Mouse (Mus musculus) lung, embryonic 15.5 days (tissue): ENCODE results near the gene Gpr35. TPM values are rescaled to one million over a fixed set of nuclear protein-coding genes. Genes with fewer than 3 reads are reported as not detected.
"Not testable (repeated sequence)": the region's sequence is repeated elsewhere in the genome, so short reads cannot be mapped to it uniquely, and the experiment has no call there.

Experiments used
- ATAC-seq: fragments of 200-750 bp; cut with Nextera tagmentation; 2 replicates; pipeline ENCODE4 v1.8.0; 2017; ENCODE audit warnings: moderate number of reproducible peaks, borderline replicate concordance; ENCODE audit not compliant: low FRiP score, low TSS enrichment; ENCODE audit errors: extremely low read depth
- H3K27ac ChIP-seq: fragments of 300-500 bp; sonication (generic); 2 replicates; pipeline ENCODE4 v1.5.1; 2015; ENCODE audit warnings: moderate library complexity, mild to moderate bottlenecking, inconsistent platforms
- H3K27me3 ChIP-seq: fragments of 300-500 bp; sonication (generic); 2 replicates; pipeline ENCODE4 v1.6.1; 2015; ENCODE audit warnings: inconsistent platforms
- H3K36me3 ChIP-seq: fragments of 300-500 bp; sonication (generic); 2 replicates; pipeline ENCODE4 v1.6.1; 2015; ENCODE audit warnings: inconsistent platforms
- H3K4me1 ChIP-seq: fragments of 300-500 bp; sonication (generic); 2 replicates; pipeline ENCODE4 v1.6.1; 2015; ENCODE audit warnings: inconsistent platforms
- H3K4me2 ChIP-seq: fragments of 300-500 bp; sonication (generic); 2 replicates; pipeline ENCODE4 v1.6.1; 2015; ENCODE audit warnings: inconsistent platforms, mild to moderate bottlenecking, moderate library complexity
- H3K4me3 ChIP-seq: fragments of 300-500 bp; sonication (generic); 2 replicates; pipeline ENCODE4 v1.5.1; 2015; ENCODE audit warnings: mild to moderate bottlenecking, inconsistent platforms
- H3K9ac ChIP-seq: fragments of 300-500 bp; sonication (generic); 2 replicates; pipeline ENCODE4 v1.6.1; 2015; ENCODE audit warnings: inconsistent platforms
- H3K9me3 ChIP-seq: fragments of 300-500 bp; sonication (generic); 2 replicates; pipeline ENCODE4 v1.6.1; 2016; ENCODE audit warnings: inconsistent platforms
- WGBS: fragments of 180-500 bp; shearing (Covaris S2); methylation state at CpG from one replicate; pipeline ENCODE4 v1.1.7; 2015; 5-methylcytosine and 5-hydroxymethylcytosine counted together
- polyA plus RNA-seq: library from polyadenylated mRNA; unstranded; fragments of >200 nt; fragmentation: Nextera tagmentation; extraction: Ambion mirVana; gene quantifications from 2 replicates; pipeline ENCODE4 v1.2.1, GENCODE M21; 2015

The Gpr35 gene
- polyA plus RNA-seq, 1 experiment from 2014 or later, result 0.62 TPM

DNA sequence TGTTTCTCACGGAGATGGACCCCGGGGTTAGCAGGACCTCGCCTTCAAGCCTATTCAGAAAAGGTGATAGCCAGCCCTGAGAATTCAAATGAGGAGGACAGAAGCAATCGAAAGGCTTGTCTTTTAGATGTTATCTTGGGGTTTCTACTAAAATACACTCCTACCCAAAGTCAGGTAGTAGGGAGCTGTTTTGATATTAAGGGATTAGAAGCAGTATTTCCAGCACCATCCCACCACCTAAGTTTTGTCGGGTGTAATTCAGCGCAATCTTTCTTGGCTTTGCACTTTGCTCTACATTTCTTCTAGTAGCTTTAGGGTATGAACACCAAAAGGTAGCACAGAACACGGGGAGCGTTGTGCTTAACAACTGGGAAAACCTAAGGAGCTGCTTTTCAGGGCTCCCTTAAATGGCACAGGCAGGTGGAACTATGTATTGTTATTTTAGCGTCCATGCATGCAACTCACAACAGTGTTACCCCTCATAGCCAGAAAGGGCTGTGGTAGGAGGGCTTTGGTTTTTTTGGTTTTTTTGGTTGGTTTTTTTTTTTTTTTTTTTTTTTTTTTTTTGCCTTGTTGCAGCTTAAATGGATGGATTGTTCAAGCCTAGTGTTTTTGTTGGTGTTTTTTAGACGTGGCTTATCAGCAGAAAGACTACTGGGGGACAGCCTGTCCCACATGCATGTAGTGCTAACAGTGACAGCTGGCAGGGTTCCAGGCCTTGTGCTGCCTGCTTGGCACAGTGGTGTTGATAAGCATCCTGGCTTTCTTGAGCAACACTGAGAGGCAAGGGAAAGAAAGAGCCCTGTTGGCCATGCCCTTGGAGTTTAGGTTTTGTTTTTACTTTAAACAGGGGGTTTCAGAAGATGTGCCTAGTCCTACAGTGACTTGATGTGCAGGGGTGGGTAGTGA is 15.4 kb upstream of the Gpr35 start:
- Histone ChIP-seq H3K4me1 (peaks cover 22% of the 10 kb centered on the region), H3K36me3 (peaks cover 20% of the 10 kb centered on the region), H3K9ac (peak overlapping the region; percentile 71), H3K9me3 (no peaks in the 10 kb centered on the region), H3K27ac (peak overlapping the region; percentile 97), H3K4me3 (peak overlapping the region; percentile 78), H3K4me2 (peak overlapping the region; percentile 87), H3K27me3 (no peaks in the 10 kb centered on the region)
- no peak for ATAC-seq
- WGBS, result 13% methylated on average over 10 of the region's 10 CpGs

DNA sequence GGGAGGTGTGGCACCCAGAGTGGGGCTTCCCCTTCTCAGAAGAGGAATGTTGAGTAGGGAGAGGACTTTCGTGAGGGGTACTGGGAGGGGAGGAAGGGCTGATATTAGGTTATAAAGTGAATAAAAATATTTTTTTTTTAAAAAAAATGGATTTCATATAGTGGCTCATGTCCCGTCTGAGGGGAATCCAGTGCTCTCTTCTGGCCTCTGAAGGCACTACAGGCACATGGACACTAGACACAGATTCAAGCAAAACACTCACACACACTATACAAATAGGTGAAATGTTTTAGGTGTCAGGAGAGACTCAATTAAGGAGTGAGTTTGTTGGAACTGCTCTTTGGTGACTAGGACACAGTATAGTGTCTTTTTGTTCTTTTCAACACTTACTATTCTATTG is 14.7 kb upstream of the Gpr35 start:
- no peak for ATAC-seq
- Histone ChIP-seq H3K4me2 (peak overlapping the region; percentile 87), H3K27me3 (no peaks in the 10 kb centered on the region), H3K4me3 (peak overlapping the region; percentile 78; the same call in 1 of the 2 replicates), H3K4me1 (peaks cover 22% of the 10 kb centered on the region), H3K9ac (no peak overlapping the region), H3K27ac (no peak overlapping the region), H3K9me3 (no peaks in the 10 kb centered on the region), H3K36me3 (peaks cover 24% of the 10 kb centered on the region)
- 32% methylated on average over 2 of the region's 2 CpGs for WGBS

DNA sequence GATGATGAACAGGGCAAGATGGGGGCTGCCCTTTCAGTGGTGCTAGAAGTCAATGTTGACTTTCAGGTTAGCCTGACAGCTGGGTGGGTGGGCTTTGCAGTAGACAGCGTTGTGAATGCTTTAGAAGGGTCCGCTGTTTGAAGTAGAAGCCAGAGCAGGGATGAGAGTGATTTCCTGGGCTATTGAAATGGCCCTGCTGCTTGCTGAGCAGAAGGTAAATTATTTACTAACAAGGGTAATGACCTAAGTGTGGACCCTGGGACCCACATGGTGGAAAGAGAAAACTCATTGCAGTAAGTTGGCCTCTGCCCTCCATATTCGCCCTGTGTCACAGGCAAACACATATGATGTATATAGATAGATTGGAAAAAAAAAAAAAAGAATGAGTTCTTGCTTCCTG is 14.2 kb upstream of the Gpr35 start:
- Histone ChIP-seq H3K36me3 (peaks cover 26% of the 10 kb centered on the region), H3K4me1 (peaks cover 22% of the 10 kb centered on the region), H3K9ac (no peak overlapping the region), H3K27me3 (no peaks in the 10 kb centered on the region), H3K4me3 (no peak overlapping the region), H3K27ac (no peak overlapping the region), H3K4me2 (no peak overlapping the region), H3K9me3 (no peaks in the 10 kb centered on the region)
- WGBS, result 60% methylated on average over 3 of the region's 3 CpGs
- ATAC-seq, result no peak

DNA sequence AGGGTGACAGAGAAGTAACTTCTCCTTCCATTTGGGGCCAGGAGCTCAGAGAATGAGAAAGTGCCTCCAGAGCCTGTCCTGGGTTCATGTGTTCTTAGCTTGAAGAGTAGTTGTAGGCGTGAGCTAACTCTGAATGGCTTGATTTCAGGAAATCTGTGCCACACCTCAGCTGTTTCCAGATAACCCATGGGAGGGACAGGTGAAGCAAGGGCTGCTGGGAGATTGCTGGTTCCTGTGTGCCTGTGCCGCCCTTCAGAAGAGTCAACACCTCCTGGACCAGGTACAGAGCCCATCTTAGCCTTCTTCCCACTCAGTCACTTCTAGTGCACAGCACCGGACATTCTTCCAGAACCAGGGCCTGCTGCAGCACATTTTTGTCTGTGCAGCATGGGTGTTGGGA is 12.9 kb upstream of the Gpr35 start:
- Histone ChIP-seq H3K4me1 (peaks cover 22% of the 10 kb centered on the region), H3K27me3 (no peaks in the 10 kb centered on the region), H3K4me2 (no peak overlapping the region), H3K4me3 (no peak overlapping the region), H3K9ac (no peak overlapping the region), H3K27ac (no peak overlapping the region), H3K9me3 (no peaks in the 10 kb centered on the region), H3K36me3 (peaks cover 39% of the 10 kb centered on the region)
- 89% methylated on average over 3 of the region's 3 CpGs for WGBS
- no peak for ATAC-seq

DNA sequence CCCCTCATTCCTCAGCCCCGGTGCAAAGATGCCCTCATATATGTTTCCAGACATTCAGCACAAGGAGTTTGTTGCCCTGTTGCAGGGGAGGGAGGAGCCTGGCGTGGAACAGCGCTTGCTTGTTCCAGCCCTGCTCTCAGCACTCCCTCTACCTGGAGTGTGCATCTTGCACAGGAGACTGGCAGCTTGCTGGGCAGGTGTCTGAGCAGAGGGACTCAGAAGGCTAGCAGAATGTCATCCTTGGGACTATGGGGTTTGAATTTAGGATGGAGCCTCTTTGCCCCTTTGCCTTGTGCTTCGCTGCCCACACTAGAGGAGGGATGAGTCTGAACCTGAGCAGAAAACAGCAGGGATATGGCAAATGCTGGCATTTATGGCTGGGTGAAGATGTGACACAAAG is 10.9 kb upstream of the Gpr35 start:
- no peak overlapping the region for H3K9ac ChIP-seq
- H3K9me3 ChIP-seq, result no peaks in the 10 kb centered on the region
- H3K4me3 ChIP-seq, result no peak overlapping the region
- no peak overlapping the region for H3K27ac ChIP-seq
- peaks cover 16% of the 10 kb centered on the region for H3K4me1 ChIP-seq
- H3K27me3 ChIP-seq, result no peaks in the 10 kb centered on the region
- 92% methylated on average over 4 of the region's 4 CpGs for WGBS
- H3K36me3 ChIP-seq, result peaks cover 53% of the 10 kb centered on the region
- no peak overlapping the region for H3K4me2 ChIP-seq
- no peak for ATAC-seq

DNA sequence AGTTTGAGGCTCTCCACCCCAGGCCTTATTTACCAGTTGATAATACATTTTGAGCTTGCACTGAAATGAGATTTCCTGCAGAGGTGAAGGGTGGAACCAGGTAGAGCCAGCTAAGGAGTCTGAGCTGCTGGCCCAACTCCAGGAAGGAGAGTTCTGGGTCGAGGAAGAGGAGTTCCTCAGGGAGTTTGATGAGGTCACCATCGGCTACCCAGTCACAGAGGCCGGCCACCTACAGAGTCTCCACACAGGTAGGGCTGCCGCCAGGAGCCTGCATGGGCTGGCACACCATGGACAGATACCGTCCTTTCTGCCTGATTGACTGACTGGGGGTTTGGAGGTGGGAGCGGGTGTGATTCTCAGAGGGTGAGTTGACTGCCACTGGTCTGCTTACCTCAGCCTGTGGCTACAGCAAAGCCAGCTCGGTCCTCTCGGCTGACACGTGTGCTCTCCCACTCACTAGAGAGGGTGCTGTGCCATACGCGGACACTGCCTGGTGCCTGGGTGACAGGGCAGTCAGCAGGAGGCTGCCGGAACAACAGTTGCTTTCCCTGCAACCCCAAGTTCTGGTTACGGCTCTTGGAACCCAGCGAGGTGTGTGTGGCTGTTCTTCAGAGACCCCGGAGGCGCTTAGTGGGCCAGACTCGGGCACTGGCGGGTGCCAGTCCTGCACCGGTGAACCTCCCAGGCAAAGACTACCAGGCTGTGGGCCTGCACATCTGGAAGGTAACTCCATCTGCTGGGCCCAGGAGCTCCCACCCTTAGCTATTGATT is 7.3 kb upstream of the Gpr35 start:
- no peak for ATAC-seq
- Histone ChIP-seq H3K36me3 (peaks cover 60% of the 10 kb centered on the region), H3K27me3 (no peaks in the 10 kb centered on the region), H3K4me2 (no peak overlapping the region), H3K9ac (no peak overlapping the region), H3K27ac (no peak overlapping the region), H3K9me3 (no peaks in the 10 kb centered on the region), H3K4me1 (no peaks in the 10 kb centered on the region), H3K4me3 (no peak overlapping the region)
- 93% methylated on average over 19 of the region's 19 CpGs for WGBS

DNA sequence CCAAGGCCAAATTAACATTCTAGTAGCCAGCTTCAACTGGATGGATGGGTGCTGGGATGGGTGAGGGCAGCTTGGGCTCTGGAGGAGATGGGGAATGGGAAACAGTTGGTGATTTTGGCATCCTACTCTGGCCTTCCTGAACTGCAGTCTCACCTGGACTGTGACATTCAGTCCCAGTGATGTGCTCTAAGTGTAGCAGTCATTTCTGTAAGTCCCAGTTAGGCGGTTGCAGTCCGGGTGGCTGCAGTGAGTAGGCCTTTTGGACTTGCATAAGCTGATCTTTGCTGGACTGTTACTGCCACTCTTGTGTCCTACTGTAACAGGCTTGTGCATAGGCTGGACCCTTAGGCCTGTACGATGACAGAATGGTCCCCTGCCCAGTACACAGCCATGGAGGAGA is 2.7 kb upstream of the Gpr35 start:
- Histone ChIP-seq H3K4me3 (no peak overlapping the region), H3K4me1 (no peaks in the 10 kb centered on the region), H3K9ac (no peak overlapping the region), H3K4me2 (no peak overlapping the region), H3K27me3 (no peaks in the 10 kb centered on the region), H3K36me3 (peaks cover 21% of the 10 kb centered on the region; the same call in 1 of the 2 replicates), H3K27ac (no peak overlapping the region), H3K9me3 (no peaks in the 10 kb centered on the region)
- WGBS, result 95% methylated on average over 3 of the region's 3 CpGs
- no peak for ATAC-seq

DNA sequence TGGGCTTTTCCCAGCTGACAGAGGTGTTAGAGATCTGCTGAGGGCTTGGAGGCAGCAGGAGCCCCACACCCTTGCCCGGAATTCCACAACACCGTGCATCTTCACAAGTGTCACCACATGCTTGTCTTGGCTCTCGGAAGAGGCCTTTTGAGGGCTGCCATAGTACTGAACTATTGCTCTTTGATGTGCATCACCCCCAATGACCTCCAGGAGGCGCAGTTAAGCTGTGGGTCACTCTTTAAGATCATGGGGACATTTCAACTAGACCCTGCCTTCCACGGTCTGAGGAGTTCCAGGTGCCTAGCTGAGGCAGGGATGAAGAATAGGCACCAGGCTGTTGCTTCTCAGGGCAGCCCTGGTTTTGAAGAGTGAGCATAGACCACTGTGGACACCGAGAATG is 1.2 kb upstream of the Gpr35 start:
- WGBS, result 40% methylated on average over 6 of the region's 6 CpGs

DNA sequence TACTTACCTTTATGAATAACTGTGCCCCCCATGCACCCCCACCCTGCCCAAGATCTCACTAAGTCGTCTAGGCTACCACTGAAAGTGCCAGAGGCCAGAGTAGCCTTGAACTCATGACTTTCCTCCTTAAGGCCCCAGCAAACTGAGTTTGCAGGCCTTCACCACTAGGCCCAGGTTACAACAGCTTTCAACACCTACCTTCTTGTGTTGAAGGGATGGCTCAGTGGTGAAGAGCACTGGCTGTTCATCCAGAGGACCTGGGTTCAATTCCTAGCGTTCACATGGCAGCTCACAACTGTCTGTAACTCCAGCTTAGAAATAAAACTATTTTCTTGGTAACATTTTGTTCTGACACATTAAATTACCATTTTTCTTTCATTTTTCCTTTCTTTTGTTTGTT is 3.0 kb downstream of the Gpr35 start:
- Histone ChIP-seq H3K27ac (no peak overlapping the region), H3K9ac (no peak overlapping the region), H3K36me3 (no peaks in the 10 kb centered on the region), H3K27me3 (no peaks in the 10 kb centered on the region), H3K4me3 (no peak overlapping the region), H3K4me2 (no peak overlapping the region), H3K9me3 (no peaks in the 10 kb centered on the region), H3K4me1 (no peaks in the 10 kb centered on the region)
- 62% methylated on average over 2 of the region's 2 CpGs for WGBS
- ATAC-seq, result no peak

More for the DNA sequence above, 1.2 kb upstream of the Gpr35 start:
- Histone ChIP-seq H3K4me3 (no peak overlapping the region), H3K9me3 (no peaks in the 10 kb centered on the region), H3K9ac (no peak overlapping the region), H3K4me1 (no peaks in the 10 kb centered on the region), H3K27me3 (no peaks in the 10 kb centered on the region), H3K36me3 (peaks cover 10% of the 10 kb centered on the region; the same call in 1 of the 2 replicates), H3K4me2 (no peak overlapping the region), H3K27ac (no peak overlapping the region)
- ATAC-seq, result no peak

DNA sequence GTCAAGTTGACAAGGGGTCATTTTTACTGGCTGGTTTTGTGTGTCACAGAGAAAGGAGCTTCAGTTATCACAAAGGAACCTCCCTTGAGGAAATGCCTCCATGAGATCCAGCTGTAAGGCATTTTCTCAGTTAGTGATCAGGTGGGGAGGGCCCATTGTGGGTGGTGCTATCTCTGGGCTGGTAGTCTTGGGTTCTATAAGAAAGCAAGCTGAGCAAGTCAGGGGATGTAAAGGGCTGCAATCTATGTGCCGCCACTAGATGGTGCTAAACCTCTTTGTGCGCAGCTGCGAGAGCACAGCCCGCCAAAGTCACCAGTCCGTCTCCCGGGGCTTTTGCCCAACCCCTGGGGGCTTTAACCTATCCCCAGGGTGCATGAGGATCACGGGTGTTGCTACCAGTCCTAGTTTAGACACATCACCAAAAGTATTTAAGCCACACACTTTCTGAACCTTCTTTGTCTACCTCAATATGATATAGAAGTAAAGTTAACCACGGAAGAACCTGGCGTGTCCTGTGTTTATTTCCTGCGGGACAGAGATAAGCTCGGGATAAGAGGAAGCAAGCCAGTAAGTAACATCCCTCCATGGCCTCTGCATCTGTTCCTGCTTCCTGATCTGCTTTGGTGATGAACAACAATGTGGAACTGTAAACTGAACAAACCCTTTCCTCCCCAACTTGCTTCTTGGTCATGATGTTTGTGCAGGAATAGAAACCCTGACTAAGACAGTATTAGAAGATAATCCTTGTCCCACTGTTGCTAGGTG is 6.1 kb downstream of the Gpr35 start:
- peak overlapping the region; percentile 49 for H3K4me2 ChIP-seq
- not testable (repeated sequence) for H3K27me3 ChIP-seq, H3K9ac ChIP-seq, H3K9me3 ChIP-seq, H3K4me1 ChIP-seq, H3K27ac ChIP-seq, H3K36me3 ChIP-seq, ATAC-seq
- H3K4me3 ChIP-seq, result peak overlapping the region; percentile 23
- 2% methylated on average over 11 of the region's 11 CpGs for WGBS

DNA sequence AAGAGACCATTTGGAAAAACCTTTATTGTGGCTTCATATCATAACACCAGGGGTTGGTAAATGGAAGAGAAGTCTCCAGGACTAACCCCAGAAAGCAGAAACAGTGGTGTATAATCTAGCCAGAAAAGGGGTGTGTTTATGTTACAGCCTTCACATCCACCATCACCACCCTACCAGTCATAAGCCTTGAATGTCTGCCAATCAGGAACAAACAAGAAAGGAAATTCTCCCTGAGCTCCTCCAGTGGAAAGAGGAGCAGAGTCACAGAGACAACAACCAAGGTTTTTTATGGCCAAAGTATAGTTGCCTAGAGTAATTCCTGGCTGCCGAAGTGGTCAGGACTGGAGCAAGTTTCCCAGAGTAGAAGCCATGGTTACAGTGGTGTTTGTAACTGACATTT is 8.3 kb downstream of the Gpr35 start:
- no peaks in the 10 kb centered on the region for H3K4me1 ChIP-seq
- no peaks in the 10 kb centered on the region for H3K36me3 ChIP-seq
- H3K27me3 ChIP-seq, result no peaks in the 10 kb centered on the region
- no peak overlapping the region for H3K27ac ChIP-seq
- WGBS, result 56% methylated on average over 1 of the region's 1 CpGs
- H3K9me3 ChIP-seq, result no peaks in the 10 kb centered on the region
- ATAC-seq, result no peak
- no peak overlapping the region for H3K4me3 ChIP-seq
- no peak overlapping the region for H3K4me2 ChIP-seq
- H3K9ac ChIP-seq, result no peak overlapping the region
